In genomic region chr1:21078481-21079214, GRCm38 (mm10) we compare ENCODE assay signal across 8 mouse cellular contexts. TPM values are rescaled to one million over a fixed set of nuclear protein-coding genes. Genes with fewer than 3 reads are reported as not detected.
DNase-seq lines count a peak whose midpoint lies in the region; ATAC-seq and TF ChIP-seq lines count a peak whose summit lies in the region.

No protein-coding gene starts in this region.

- H3K4me3 ChIP-seq in heart, adult 2 months = peak overlapping the region; percentile 92
- H3K4me3 ChIP-seq in ES-Bruce4 (ENCODE audit: low read depth, low read length) = peak overlapping the region; percentile 72
- peak overlapping the region; percentile 74 for H3K4me3 ChIP-seq in embryonic facial prominence, embryonic 14.5 days (ENCODE audit: low read depth, low read length)
- H3K4me3 ChIP-seq in hindbrain, embryonic 14.5 days (replicated peaks; ENCODE audit: low read length) = peak overlapping the region; percentile 43

- peak overlapping the region; percentile 83 for H3K9ac ChIP-seq in heart, adult 2 months (ENCODE audit: low read depth, low read length)
- peak overlapping the region; percentile 63 for H3K9ac ChIP-seq in ES-Bruce4 (ENCODE audit: low read depth, poor library complexity, severe bottlenecking)
- H3K9ac ChIP-seq in embryonic facial prominence, embryonic 14.5 days (ENCODE audit: low read depth, low read length) = peak overlapping the region; percentile 80
- H3K9ac ChIP-seq in hindbrain, embryonic 14.5 days = peak overlapping the region; percentile 57

- intact Hi-C loops in heart, adult 2 months (cut with DNase I) = loop anchor here (1.0 to 5.0 kb wide), 4 partner anchors 22 to 261 kb away; partner anchors contain the start of gene Efhc1
- intact Hi-C loops in left cerebral cortex, postnatal 25 days (cut with DNase I) = loop anchor here (10.0 kb wide), 1 partner anchor 124 kb away; the partner anchor contains the start of gene Efhc1

- peak overlapping the region; percentile 89 for H3K27ac ChIP-seq in heart, adult 2 months
- H3K27ac ChIP-seq in ES-Bruce4 (ENCODE audit: insufficient read depth, low read length) = no peak overlapping the region
- peak overlapping the region; percentile 84 for H3K27ac ChIP-seq in embryonic facial prominence, embryonic 14.5 days (replicated peaks; ENCODE audit: low read depth, low read length)
- no peak overlapping the region for H3K27ac ChIP-seq in hindbrain, embryonic 14.5 days

- peak in 1 of 2 experiments; percentile 73 for DNase-seq in heart, adult 2 months
- DNase-seq in heart, adult 11 months = no peak
- DNase-seq in embryonic facial prominence, embryonic 14.5 days (ENCODE audit: low spot score) = peak; percentile 34
- no peak for DNase-seq in hindbrain, embryonic 14.5 days (ENCODE audit: low spot score)
- DNase-seq in lung, postnatal 14 days = peak; percentile 29
- no peak for DNase-seq in left cerebral cortex, postnatal 25 days (ENCODE audit: low spot score in 2 of 2)
- DNase-seq in right cerebral cortex, adult 2 months (ENCODE audit: low spot score in 2 of 2) = no peak

- peaks cover 7% of the 10 kb centered on the region for H3K4me1 ChIP-seq in heart, adult 2 months (ENCODE audit: control insufficient read depth, insufficient read depth, low read length)
- peaks cover 3% of the 10 kb centered on the region for H3K4me1 ChIP-seq in ES-Bruce4 (ENCODE audit: control insufficient read depth, insufficient read depth, low read length)
- H3K4me1 ChIP-seq in embryonic facial prominence, embryonic 14.5 days (ENCODE audit: control insufficient read depth, insufficient read depth, low read length) = peaks cover 47% of the 10 kb centered on the region
- H3K4me1 ChIP-seq in hindbrain, embryonic 14.5 days (replicated peaks; ENCODE audit: control insufficient read depth, insufficient read depth, low read length) = peaks cover 18% of the 10 kb centered on the region

- H3K27me3 ChIP-seq in heart, adult 2 months (ENCODE audit: control insufficient read depth, insufficient read depth, low read length) = no peaks in the 10 kb centered on the region
- H3K27me3 ChIP-seq in ES-Bruce4 (ENCODE audit: control insufficient read depth, insufficient read depth, low read length, poor library complexity, severe bottlenecking) = no peaks in the 10 kb centered on the region
- H3K27me3 ChIP-seq in embryonic facial prominence, embryonic 14.5 days (replicated peaks; ENCODE audit: control insufficient read depth, insufficient read depth, low read length) = no peaks in the 10 kb centered on the region
- no peaks in the 10 kb centered on the region for H3K27me3 ChIP-seq in hindbrain, embryonic 14.5 days (ENCODE audit: control insufficient read depth, insufficient read depth, low read length)

- TF ChIP-seq CTCF in heart, adult 2 months (IDR thresholded peaks at IDR 0.05) = no peak
- no peak for TF ChIP-seq CTCF in ES-Bruce4 (IDR thresholded peaks at IDR 0.05; ENCODE audit: low read depth, low read length)

- peak overlapping the region; percentile 69 for H3K4me2 ChIP-seq in embryonic facial prominence, embryonic 14.5 days (ENCODE audit: low read depth, low read length)
- H3K4me2 ChIP-seq in hindbrain, embryonic 14.5 days (replicated peaks) = peak overlapping the region; percentile 75

- peak; percentile 49; the same call in 1 of the 2 replicates for TF ChIP-seq POLR2A in heart, adult 2 months (IDR thresholded peaks at IDR 0.05; ENCODE audit: insufficient read depth, low read depth, low read length)
- TF ChIP-seq POLR2A in ES-Bruce4 (IDR thresholded peaks at IDR 0.05; ENCODE audit: insufficient read depth, low read length) = no peak

- 0 out of 2 replicates have a peak, but pooled peaks cover 2% of the 10 kb centered on the region for H3K36me3 ChIP-seq in heart, adult 2 months (ENCODE audit: control insufficient read depth, insufficient read depth, low read length)
- no peaks in the 10 kb centered on the region for H3K36me3 ChIP-seq in ES-Bruce4 (ENCODE audit: control insufficient read depth, insufficient read depth, low read length, poor library complexity, severe bottlenecking)
- 0 out of 2 replicates have a peak, but pooled peaks cover 3% of the 10 kb centered on the region for H3K36me3 ChIP-seq in embryonic facial prominence, embryonic 14.5 days (ENCODE audit: control insufficient read depth, insufficient read depth, low read length)
- H3K36me3 ChIP-seq in hindbrain, embryonic 14.5 days (replicated peaks; ENCODE audit: control insufficient read depth, insufficient read depth) = no peaks in the 10 kb centered on the region

- no peaks in the 10 kb centered on the region; the same call in 1 of the 2 replicates for H3K79me2 ChIP-seq in heart, adult 2 months (replicated peaks; ENCODE audit: control insufficient read depth, insufficient read depth, low read length)

- H3K9me3 ChIP-seq in ES-Bruce4 (replicated peaks; ENCODE audit: control insufficient read depth, insufficient read depth, low read length, poor library complexity, severe bottlenecking) = no peaks in the 10 kb centered on the region
- no peaks in the 10 kb centered on the region for H3K9me3 ChIP-seq in embryonic facial prominence, embryonic 14.5 days (ENCODE audit: control insufficient read depth, low read length)
- H3K9me3 ChIP-seq in hindbrain, embryonic 14.5 days (ENCODE audit: control insufficient read depth, low read length) = no peaks in the 10 kb centered on the region

- ATAC-seq in embryonic facial prominence, embryonic 14.5 days (ENCODE audit: low read depth) = peak; percentile 54
- no peak; the same call in 1 of the 2 replicates for ATAC-seq in hindbrain, embryonic 14.5 days (ENCODE audit: low FRiP score)

- no peak for TF ChIP-seq EP300 in heart, adult 2 months (IDR thresholded peaks at IDR 0.05; ENCODE audit: insufficient read depth, low read depth, low read length)
- TF ChIP-seq EP300 in ES-Bruce4 (IDR thresholded peaks at IDR 0.05; ENCODE audit: insufficient read depth, low read depth, low read length) = no peak

- 2% methylated on average over 36 of the region's 36 CpGs for WGBS in heart, adult 2 months
- WGBS in embryonic facial prominence, embryonic 14.5 days = under 1% methylated on average over 22 of the region's 36 CpGs
- WGBS in hindbrain, embryonic 14.5 days = 2% methylated on average over 36 of the region's 36 CpGs

RNA-seq across cellular contexts. Expression of gene Tram2, which starts 0.4 kb away (rescaled TPM):
- 1 to 10 TPM; 5.6 to 6.0 TPM for total RNA-seq in heart, adult 2 months (2021)
- 4.6 and 7.1 TPM in 2 replicates for polyA plus RNA-seq in heart, adult 2 months (2012; rRNA removed)
- 15.2 TPM in 2 replicates for polyA plus RNA-seq in ES-Bruce4 (2011; ENCODE audit: insufficient read depth, insufficient read length, low read depth, missing spikeins)
- polyA plus RNA-seq in embryonic facial prominence, embryonic 14.5 days (2014; fragmentation: Nextera tagmentation; extraction: Ambion mirVana) = 12.8 and 14.4 TPM in 2 replicates
- 2.6 and 2.8 TPM in 2 replicates for polyA plus RNA-seq in hindbrain, embryonic 14.5 days (2014; fragmentation: Nextera tagmentation; extraction: Ambion mirVana)
- 1 to 10 TPM; 1.2 to 1.8 TPM for total RNA-seq in left cerebral cortex, postnatal 25 days (2021)

Comparison
In these comparisons a context has a peak if more than half of its experiments do, and no peak if none do; other contexts are left out.
1. DNase-seq: peak in embryonic facial prominence, embryonic 14.5 days (single experiment) and lung, postnatal 14 days (single experiment); none in heart, adult 11 months (single experiment), hindbrain, embryonic 14.5 days (single experiment), left cerebral cortex, postnatal 25 days (0 of 2) and right cerebral cortex, adult 2 months (0 of 2).
2. H3K27ac ChIP-seq: peak in heart, adult 2 months (single experiment) and embryonic facial prominence, embryonic 14.5 days (single experiment); none in ES-Bruce4 (single experiment) and hindbrain, embryonic 14.5 days (single experiment).
3. Peak in every context shown above with its lines, with median percentiles within 50 percentile points of each other: H3K4me3 ChIP-seq and H3K9ac ChIP-seq.